Mouse (Mus musculus): ENCODE results near the gene Fnbp4. TPM values are rescaled to one million over a fixed set of nuclear protein-coding genes. Genes with fewer than 3 reads are reported as not detected.
"Not testable (repeated sequence)": the region's sequence is repeated elsewhere in the genome, so short reads cannot be mapped to it uniquely, and the experiment has no call there.

Fnbp4 gene
- polyA plus RNA-seq, 1 experiment, result 9.3 TPM

DNA sequence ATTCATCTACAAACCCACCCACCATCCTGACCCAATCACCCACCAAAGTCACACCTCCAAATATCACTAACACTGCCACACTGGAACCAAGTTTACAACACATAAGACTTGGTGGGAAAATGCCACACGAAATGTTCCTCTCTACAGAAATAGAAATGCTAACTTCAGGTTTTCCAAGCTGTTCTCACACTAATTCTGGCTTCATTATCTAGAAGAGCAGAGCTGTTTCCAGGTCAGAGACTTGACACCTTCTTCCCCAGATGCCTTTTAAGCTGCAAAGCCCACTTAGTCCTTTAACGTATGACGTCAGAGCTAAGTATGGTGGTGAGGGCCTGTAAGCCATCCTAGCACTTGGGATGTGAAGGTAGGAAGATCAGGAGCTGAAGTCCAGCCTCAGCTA is 73.5 kb downstream of the Fnbp4 start:
- Histone ChIP-seq H3K27me3 (ENCODE audit: control insufficient read depth, insufficient read depth, insufficient read length) (no peaks in the 10 kb centered on the region), H3K79me2 (ENCODE audit: control insufficient read depth, insufficient read depth) (no peaks in the 10 kb centered on the region), H3ac (ENCODE audit: control insufficient read depth, insufficient read length) (no peak overlapping the region), H3K36me3 (ENCODE audit: control insufficient read depth, insufficient read depth) (no peaks in the 10 kb centered on the region), H3K4me3 (no peak overlapping the region), H3K4me2 (ENCODE audit: low read depth) (no peak overlapping the region)
- TF ChIP-seq E2F4 (IDR thresholded peaks at IDR 0.05; ENCODE audit: insufficient read depth) (no peak), CEBPB (IDR thresholded peaks at IDR 0.05; ENCODE audit: insufficient read depth, poor library complexity, severe bottlenecking) (no peak), MAX (IDR thresholded peaks at IDR 0.05; ENCODE audit: low read depth) (no peak), POLR2A (IDR thresholded peaks at IDR 0.05; ENCODE audit: insufficient read length, low read depth) (no peak), SRF (IDR thresholded peaks at IDR 0.05; ENCODE audit: control insufficient read depth, insufficient read length, low read depth) (no peak), MYOD1 (IDR thresholded peaks at IDR 0.05; ENCODE audit: control insufficient read depth in 1 of 3, insufficient read length in 2 of 3, low read depth in 2 of 3) (no peak), USF1 (IDR thresholded peaks at IDR 0.05; ENCODE audit: low read depth) (no peak), TCF3 (IDR thresholded peaks at IDR 0.05; ENCODE audit: insufficient read length, low read depth) (no peak), MYOG (IDR thresholded peaks at IDR 0.05; ENCODE audit: control insufficient read depth in 1 of 3, insufficient read depth in 1 of 3, insufficient read length in 2 of 3, low read depth in 2 of 3) (no peak), REST (IDR thresholded peaks at IDR 0.05; ENCODE audit: insufficient read depth, insufficient read length) (no peak), TCF12 (IDR thresholded peaks at IDR 0.05; ENCODE audit: insufficient read depth, poor library complexity, severe bottlenecking) (no peak), POLR2AphosphoS2 (IDR thresholded peaks at IDR 0.05; ENCODE audit: insufficient read length, low read depth) (no peak)

DNA sequence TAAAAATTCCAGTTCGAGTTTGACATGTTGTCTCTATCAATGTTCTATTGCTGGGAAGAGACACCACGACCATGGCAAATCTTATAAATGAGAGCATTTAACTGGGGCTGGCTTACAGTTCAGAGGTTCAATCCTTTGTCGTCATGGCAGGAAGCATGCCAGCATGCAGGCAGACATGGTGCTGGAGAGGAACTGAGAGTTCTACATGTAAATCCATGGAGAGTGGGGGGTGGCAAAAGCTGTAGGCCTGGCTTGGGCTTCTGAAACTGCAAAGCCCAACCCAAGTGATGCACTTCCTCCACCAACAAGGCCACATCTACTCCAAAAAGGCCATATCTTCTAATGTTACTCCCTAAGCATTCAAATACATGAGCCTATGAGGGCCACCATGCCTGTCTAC is 75.7 kb downstream of the Fnbp4 start:
- H3ac ChIP-seq (ENCODE audit: control insufficient read depth, insufficient read length), result no peak overlapping the region
- H3K36me3 ChIP-seq (ENCODE audit: control insufficient read depth, insufficient read depth), result no peaks in the 10 kb centered on the region
- H3K4me3 ChIP-seq, result no peak overlapping the region
- TF ChIP-seq POLR2AphosphoS2 (IDR thresholded peaks at IDR 0.05; ENCODE audit: insufficient read length, low read depth) (no peak), E2F4 (IDR thresholded peaks at IDR 0.05; ENCODE audit: insufficient read depth) (no peak)
- H3K79me2 ChIP-seq (ENCODE audit: control insufficient read depth, insufficient read depth), result no peaks in the 10 kb centered on the region
- no peaks in the 10 kb centered on the region for H3K27me3 ChIP-seq (ENCODE audit: control insufficient read depth, insufficient read depth, insufficient read length)
- no peak overlapping the region for H3K4me2 ChIP-seq (ENCODE audit: low read depth)

DNA sequence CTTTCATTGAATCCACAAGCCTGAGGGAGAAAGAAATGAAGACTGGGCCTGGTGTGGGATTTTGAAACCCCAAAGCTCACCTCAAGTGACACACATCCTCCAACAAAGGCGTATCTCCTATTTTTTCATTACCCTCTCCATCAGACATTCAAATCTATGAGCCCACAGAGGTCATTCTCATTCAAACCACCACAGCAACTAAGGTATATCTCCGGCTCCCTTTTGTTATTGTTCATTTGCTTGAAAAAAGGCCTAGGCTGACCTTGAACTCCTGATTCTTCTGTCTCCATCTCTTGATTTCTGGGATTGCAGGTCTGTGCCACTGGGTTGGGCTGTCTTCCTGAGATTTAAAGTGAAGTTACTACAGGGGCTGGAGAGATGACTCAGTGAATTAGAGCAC is 77.8 kb downstream of the Fnbp4 start:
- H3K4me2 ChIP-seq (ENCODE audit: low read depth), result no peak overlapping the region
- no peak for TF ChIP-seq CEBPB (IDR thresholded peaks at IDR 0.05; ENCODE audit: insufficient read depth, poor library complexity, severe bottlenecking)
- TF ChIP-seq USF1 (IDR thresholded peaks at IDR 0.05; ENCODE audit: low read depth), result no peak
- TF ChIP-seq POLR2AphosphoS2 (IDR thresholded peaks at IDR 0.05; ENCODE audit: insufficient read length, low read depth), result no peak
- no peak for TF ChIP-seq E2F4 (IDR thresholded peaks at IDR 0.05; ENCODE audit: insufficient read depth)
- no peak for TF ChIP-seq SRF (IDR thresholded peaks at IDR 0.05; ENCODE audit: control insufficient read depth, insufficient read length, low read depth)
- TF ChIP-seq POLR2A (IDR thresholded peaks at IDR 0.05; ENCODE audit: insufficient read length, low read depth), result no peak
- TF ChIP-seq MAX (IDR thresholded peaks at IDR 0.05; ENCODE audit: low read depth), result no peak
- no peak for TF ChIP-seq MYOG (IDR thresholded peaks at IDR 0.05; ENCODE audit: control insufficient read depth in 1 of 3, insufficient read depth in 1 of 3, insufficient read length in 2 of 3, low read depth in 2 of 3)
- TF ChIP-seq REST (IDR thresholded peaks at IDR 0.05; ENCODE audit: insufficient read depth, insufficient read length), result no peak
- no peak for TF ChIP-seq TCF3 (IDR thresholded peaks at IDR 0.05; ENCODE audit: insufficient read length, low read depth)
- no peak for TF ChIP-seq TCF12 (IDR thresholded peaks at IDR 0.05; ENCODE audit: insufficient read depth, poor library complexity, severe bottlenecking)
- TF ChIP-seq MYOD1 (IDR thresholded peaks at IDR 0.05; ENCODE audit: control insufficient read depth in 1 of 3, insufficient read length in 2 of 3, low read depth in 2 of 3), result no peak
- no peaks in the 10 kb centered on the region for H3K79me2 ChIP-seq (ENCODE audit: control insufficient read depth, insufficient read depth)
- no peaks in the 10 kb centered on the region for H3K27me3 ChIP-seq (ENCODE audit: control insufficient read depth, insufficient read depth, insufficient read length)
- H3ac ChIP-seq (ENCODE audit: control insufficient read depth, insufficient read length), result no peak overlapping the region
- no peak overlapping the region for H3K4me3 ChIP-seq
- no peaks in the 10 kb centered on the region for H3K36me3 ChIP-seq (ENCODE audit: control insufficient read depth, insufficient read depth)

DNA sequence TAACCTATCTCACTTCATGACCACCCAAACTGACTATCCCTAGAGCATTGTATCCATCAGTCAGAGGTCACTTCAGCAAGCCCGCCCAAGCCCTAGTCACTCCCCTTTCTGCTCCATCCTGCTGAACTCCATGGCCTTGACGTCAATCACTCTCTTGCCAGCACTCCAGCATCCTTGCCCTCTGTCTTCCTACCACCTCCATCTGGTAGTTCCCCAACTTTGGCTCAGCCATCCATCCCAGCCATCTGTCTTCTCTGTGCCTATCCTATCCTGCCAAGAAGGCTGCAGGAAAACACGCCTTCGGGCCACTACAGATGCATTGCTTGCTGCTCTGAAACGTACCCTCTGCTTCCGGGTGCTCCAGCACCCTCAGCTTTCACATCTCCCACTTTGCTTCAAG is 78.6 kb downstream of the Fnbp4 start:
- no peak overlapping the region for H3K4me2 ChIP-seq (ENCODE audit: low read depth)
- H3ac ChIP-seq (ENCODE audit: control insufficient read depth, insufficient read length), result no peak overlapping the region
- no peaks in the 10 kb centered on the region for H3K27me3 ChIP-seq (ENCODE audit: control insufficient read depth, insufficient read depth, insufficient read length)
- no peak overlapping the region for H3K4me3 ChIP-seq
- no peaks in the 10 kb centered on the region for H3K79me2 ChIP-seq (ENCODE audit: control insufficient read depth, insufficient read depth)
- TF ChIP-seq TCF12 (IDR thresholded peaks at IDR 0.05; ENCODE audit: insufficient read depth, poor library complexity, severe bottlenecking), result no peak
- TF ChIP-seq MAX (IDR thresholded peaks at IDR 0.05; ENCODE audit: low read depth), result no peak
- TF ChIP-seq SRF (IDR thresholded peaks at IDR 0.05; ENCODE audit: control insufficient read depth, insufficient read length, low read depth), result no peak
- no peak for TF ChIP-seq MYOD1 (IDR thresholded peaks at IDR 0.05; ENCODE audit: control insufficient read depth in 1 of 3, insufficient read length in 2 of 3, low read depth in 2 of 3)
- TF ChIP-seq REST (IDR thresholded peaks at IDR 0.05; ENCODE audit: insufficient read depth, insufficient read length), result no peak
- TF ChIP-seq TCF3 (IDR thresholded peaks at IDR 0.05; ENCODE audit: insufficient read length, low read depth), result no peak
- no peak for TF ChIP-seq POLR2A (IDR thresholded peaks at IDR 0.05; ENCODE audit: insufficient read length, low read depth)
- no peak for TF ChIP-seq E2F4 (IDR thresholded peaks at IDR 0.05; ENCODE audit: insufficient read depth)
- TF ChIP-seq MYOG (IDR thresholded peaks at IDR 0.05; ENCODE audit: control insufficient read depth in 1 of 3, insufficient read depth in 1 of 3, insufficient read length in 2 of 3, low read depth in 2 of 3), result no peak
- TF ChIP-seq CEBPB (IDR thresholded peaks at IDR 0.05; ENCODE audit: insufficient read depth, poor library complexity, severe bottlenecking), result no peak
- TF ChIP-seq POLR2AphosphoS2 (IDR thresholded peaks at IDR 0.05; ENCODE audit: insufficient read length, low read depth), result no peak
- TF ChIP-seq USF1 (IDR thresholded peaks at IDR 0.05; ENCODE audit: low read depth), result no peak
- H3K36me3 ChIP-seq (ENCODE audit: control insufficient read depth, insufficient read depth), result no peaks in the 10 kb centered on the region

DNA sequence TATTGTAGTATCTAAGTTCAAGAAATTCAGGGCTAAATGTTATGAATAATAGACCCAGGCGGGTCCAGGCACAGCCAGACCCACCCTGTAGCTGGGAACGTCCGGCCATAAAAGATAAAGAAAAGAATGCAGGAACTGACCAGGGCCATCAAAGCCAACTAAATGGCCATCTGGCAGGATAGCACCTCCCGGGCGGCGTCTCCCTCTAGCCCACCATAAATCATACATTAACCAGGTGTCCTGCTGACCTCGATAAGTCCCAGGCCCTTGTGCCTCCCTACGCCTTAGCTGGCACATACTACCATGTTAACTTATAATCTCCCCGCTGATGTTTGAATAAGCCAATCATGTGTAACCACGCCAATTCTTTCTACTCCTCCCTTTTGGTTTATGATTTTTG is 79.4 kb downstream of the Fnbp4 start:
- not testable (repeated sequence) for H3K4me3 ChIP-seq; H3ac ChIP-seq (ENCODE audit: control insufficient read depth, insufficient read length); H3K79me2 ChIP-seq (ENCODE audit: control insufficient read depth, insufficient read depth); H3K4me2 ChIP-seq (ENCODE audit: low read depth); H3K36me3 ChIP-seq (ENCODE audit: control insufficient read depth, insufficient read depth); H3K27me3 ChIP-seq (ENCODE audit: control insufficient read depth, insufficient read depth, insufficient read length)

Data from myocyte (in vitro differentiated cells).